Mouse (Mus musculus): ENCODE measurements around the gene Pkn2.

GRCm38 (mm10) chr3:142890442-142890841 lies 8.6 kb upstream of the Pkn2 start:
- TF ChIP-seq TCF12 (IDR thresholded peaks at IDR 0.05; ENCODE audit: insufficient read depth, poor library complexity, severe bottlenecking) (no peak), POLR2A (IDR thresholded peaks at IDR 0.05; ENCODE audit: insufficient read length, low read depth) (no peak), MAX (IDR thresholded peaks at IDR 0.05; ENCODE audit: low read depth) (no peak)
